Mouse (Mus musculus) lung, embryonic 15.5 days (tissue): ENCODE measurements around the gene Iqub. TPM values are rescaled to one million over a fixed set of nuclear protein-coding genes. Genes with fewer than 3 reads are reported as not detected.
A peak's percentile ranks its signal among the peaks of the same experiment; 100 is the strongest.

ENCODE experiments used
- ATAC-seq: fragments of 200-750 bp; cut with Nextera tagmentation; 2 replicates; pipeline ENCODE4 v1.8.0; 2017; ENCODE audit warnings: moderate number of reproducible peaks, borderline replicate concordance; ENCODE audit not compliant: low FRiP score, low TSS enrichment; ENCODE audit errors: extremely low read depth
- H3K27ac ChIP-seq: fragments of 300-500 bp; sonication (generic); 2 replicates; pipeline ENCODE4 v1.5.1; 2015; ENCODE audit warnings: moderate library complexity, mild to moderate bottlenecking, inconsistent platforms
- H3K27me3 ChIP-seq: fragments of 300-500 bp; sonication (generic); 2 replicates; pipeline ENCODE4 v1.6.1; 2015; ENCODE audit warnings: inconsistent platforms
- H3K36me3 ChIP-seq: fragments of 300-500 bp; sonication (generic); 2 replicates; pipeline ENCODE4 v1.6.1; 2015; ENCODE audit warnings: inconsistent platforms
- H3K4me1 ChIP-seq: fragments of 300-500 bp; sonication (generic); 2 replicates; pipeline ENCODE4 v1.6.1; 2015; ENCODE audit warnings: inconsistent platforms
- H3K4me2 ChIP-seq: fragments of 300-500 bp; sonication (generic); 2 replicates; pipeline ENCODE4 v1.6.1; 2015; ENCODE audit warnings: inconsistent platforms, mild to moderate bottlenecking, moderate library complexity
- H3K4me3 ChIP-seq: fragments of 300-500 bp; sonication (generic); 2 replicates; pipeline ENCODE4 v1.5.1; 2015; ENCODE audit warnings: mild to moderate bottlenecking, inconsistent platforms
- H3K9ac ChIP-seq: fragments of 300-500 bp; sonication (generic); 2 replicates; pipeline ENCODE4 v1.6.1; 2015; ENCODE audit warnings: inconsistent platforms
- H3K9me3 ChIP-seq: fragments of 300-500 bp; sonication (generic); 2 replicates; pipeline ENCODE4 v1.6.1; 2016; ENCODE audit warnings: inconsistent platforms
- WGBS: fragments of 180-500 bp; shearing (Covaris S2); methylation state at CpG from one replicate; pipeline ENCODE4 v1.1.7; 2015; 5-methylcytosine and 5-hydroxymethylcytosine counted together
- polyA plus RNA-seq: library from polyadenylated mRNA; unstranded; fragments of >200 nt; fragmentation: Nextera tagmentation; extraction: Ambion mirVana; gene quantifications from 2 replicates; pipeline ENCODE4 v1.2.1, GENCODE M21; 2015

The Iqub gene
- 0.99 and 1.2 TPM in 2 replicates for polyA plus RNA-seq

GRCm38 (mm10) chr6:24514552-24515284 is at the start of gene Iqub:
TSS of gene Iqub (minus strand) at chr6:24515067.
- Histone ChIP-seq H3K4me2 (peak within 1 kb of the TSS; percentile 20; the same call in 1 of the 2 replicates), H3K27ac (0 out of 2 replicates have a peak within 1 kb of the TSS, but pooled peaks have one; percentile 19), H3K4me3 (no peak within 1 kb of the TSS), H3K9me3 (no peaks in the 10 kb centered on the region), H3K36me3 (peaks cover 17% of the 10 kb centered on the region), H3K27me3 (no peaks in the 10 kb centered on the region), H3K4me1 (peaks cover 8% of the 10 kb centered on the region), H3K9ac (no peak within 1 kb of the TSS)
- ATAC-seq: peak; percentile 62; the same call in 1 of the 2 replicates
- 15% methylated on average over 13 of the region's 13 CpGs for WGBS

GRCm38 (mm10) chr6:24564081-24564480 is 49.2 kb upstream of the Iqub start:
- Histone ChIP-seq H3K9ac (no peak overlapping the region), H3K9me3 (no peaks in the 10 kb centered on the region), H3K4me3 (no peak overlapping the region), H3K27ac (no peak overlapping the region), H3K4me2 (no peak overlapping the region), H3K4me1 (no peaks in the 10 kb centered on the region), H3K27me3 (no peaks in the 10 kb centered on the region), H3K36me3 (no peaks in the 10 kb centered on the region)
- WGBS: 58% methylated on average over 9 of the region's 9 CpGs
- no peak for ATAC-seq

GRCm38 (mm10) chr6:24555488-24555887 is 40.6 kb upstream of the Iqub start:
- peaks cover 19% of the 10 kb centered on the region for H3K4me1 ChIP-seq
- H3K9me3 ChIP-seq: no peaks in the 10 kb centered on the region
- no peak overlapping the region for H3K4me2 ChIP-seq
- no peak overlapping the region for H3K4me3 ChIP-seq
- H3K9ac ChIP-seq: no peak overlapping the region
- H3K36me3 ChIP-seq: no peaks in the 10 kb centered on the region
- no peaks in the 10 kb centered on the region for H3K27me3 ChIP-seq
- 66% methylated on average over 2 of the region's 2 CpGs for WGBS
- no peak overlapping the region for H3K27ac ChIP-seq
- ATAC-seq: no peak

- ATAC-seq: no peak
- Histone ChIP-seq H3K9me3 (no peaks in the 10 kb centered on the region), H3K4me1 (peaks cover 19% of the 10 kb centered on the region), H3K4me2 (peak overlapping the region; percentile 40), H3K27ac (peak overlapping the region; percentile 65), H3K36me3 (no peaks in the 10 kb centered on the region), H3K4me3 (0 out of 2 replicates have a peak overlapping the region, but pooled peaks have one; percentile 8), H3K27me3 (no peaks in the 10 kb centered on the region), H3K9ac (no peak overlapping the region)
- WGBS: 36% methylated on average over 11 of the region's 11 CpGs
These were observed 39.7 kb upstream of the Iqub start for GRCm38 (mm10) chr6:24554427-24555086.

- Histone ChIP-seq H3K9me3 (no peaks in the 10 kb centered on the region), H3K4me1 (peaks cover 19% of the 10 kb centered on the region), H3K9ac (no peak overlapping the region), H3K4me3 (no peak overlapping the region), H3K4me2 (no peak overlapping the region), H3K27me3 (no peaks in the 10 kb centered on the region), H3K36me3 (no peaks in the 10 kb centered on the region), H3K27ac (no peak overlapping the region)
- WGBS: 23% methylated on average over 7 of the region's 7 CpGs
- no peak for ATAC-seq
These were observed 37.2 kb upstream of the Iqub start for GRCm38 (mm10) chr6:24552046-24552445.

- 69% methylated on average over 2 of the region's 2 CpGs for WGBS
- no peak overlapping the region for H3K9ac ChIP-seq
- no peaks in the 10 kb centered on the region for H3K36me3 ChIP-seq
- H3K27ac ChIP-seq: no peak overlapping the region
- no peak overlapping the region for H3K4me2 ChIP-seq
- H3K9me3 ChIP-seq: no peaks in the 10 kb centered on the region
- no peaks in the 10 kb centered on the region for H3K27me3 ChIP-seq
- no peak overlapping the region for H3K4me3 ChIP-seq
- no peak for ATAC-seq
- H3K4me1 ChIP-seq: peaks cover 23% of the 10 kb centered on the region
These were observed 34.9 kb upstream of the Iqub start for GRCm38 (mm10) chr6:24549801-24550200.

- Histone ChIP-seq H3K27me3 (no peaks in the 10 kb centered on the region), H3K4me3 (no peak overlapping the region), H3K4me2 (no peak overlapping the region), H3K36me3 (no peaks in the 10 kb centered on the region), H3K27ac (peak overlapping the region; percentile 41; the same call in 1 of the 2 replicates), H3K9ac (no peak overlapping the region), H3K9me3 (no peaks in the 10 kb centered on the region), H3K4me1 (0 out of 2 replicates have a peak, but pooled peaks cover 8% of the 10 kb centered on the region)
- WGBS: 27% methylated on average over 1 of the region's 1 CpGs
- peak; percentile 62; the same call in 1 of the 2 replicates for ATAC-seq
These were observed 32.0 kb upstream of the Iqub start for GRCm38 (mm10) chr6:24546716-24547420.

- Histone ChIP-seq H3K4me2 (no peak overlapping the region), H3K9ac (no peak overlapping the region), H3K4me1 (0 out of 2 replicates have a peak, but pooled peaks cover 7% of the 10 kb centered on the region), H3K4me3 (no peak overlapping the region), H3K27me3 (no peaks in the 10 kb centered on the region), H3K27ac (no peak overlapping the region), H3K36me3 (no peaks in the 10 kb centered on the region), H3K9me3 (no peaks in the 10 kb centered on the region)
- no peak for ATAC-seq
- 49% methylated on average over 6 of the region's 6 CpGs for WGBS
These were observed 28.3 kb upstream of the Iqub start for GRCm38 (mm10) chr6:24543119-24543591.

- 0 out of 2 replicates have a peak, but pooled peaks cover 7% of the 10 kb centered on the region for H3K4me1 ChIP-seq
- H3K27me3 ChIP-seq: no peaks in the 10 kb centered on the region
- no peak for ATAC-seq
- no peak overlapping the region for H3K4me2 ChIP-seq
- H3K36me3 ChIP-seq: no peaks in the 10 kb centered on the region
- no peak overlapping the region for H3K4me3 ChIP-seq
- H3K9ac ChIP-seq: no peak overlapping the region
- H3K9me3 ChIP-seq: no peaks in the 10 kb centered on the region
- no peak overlapping the region for H3K27ac ChIP-seq
These were observed 27.5 kb upstream of the Iqub start for GRCm38 (mm10) chr6:24542393-24542792.

GRCm38 (mm10) chr6:24540106-24540505 is 25.2 kb upstream of the Iqub start:
- Histone ChIP-seq H3K36me3 (no peaks in the 10 kb centered on the region), H3K27ac (no peak overlapping the region), H3K9ac (no peak overlapping the region), H3K4me1 (no peaks in the 10 kb centered on the region), H3K27me3 (no peaks in the 10 kb centered on the region), H3K9me3 (no peaks in the 10 kb centered on the region), H3K4me3 (no peak overlapping the region), H3K4me2 (no peak overlapping the region)
- WGBS: 72% methylated on average over 4 of the region's 4 CpGs
- no peak for ATAC-seq

- H3K4me3 ChIP-seq: no peak overlapping the region
- 81% methylated on average over 3 of the region's 3 CpGs for WGBS
- H3K36me3 ChIP-seq: no peaks in the 10 kb centered on the region
- no peaks in the 10 kb centered on the region for H3K4me1 ChIP-seq
- H3K4me2 ChIP-seq: no peak overlapping the region
- H3K9ac ChIP-seq: no peak overlapping the region
- no peak overlapping the region for H3K27ac ChIP-seq
- ATAC-seq: no peak
- H3K9me3 ChIP-seq: no peaks in the 10 kb centered on the region
- H3K27me3 ChIP-seq: no peaks in the 10 kb centered on the region
These were observed 23.6 kb upstream of the Iqub start for GRCm38 (mm10) chr6:24538435-24538834.
